Mouse (Mus musculus): ENCODE results near the gene Stambpl1. TPM values are rescaled to one million over a fixed set of nuclear protein-coding genes. Genes with fewer than 3 reads are reported as not detected.
"Not testable (repeated sequence)": the region's sequence is repeated elsewhere in the genome, so short reads cannot be mapped to it uniquely, and the experiment has no call there.

The Stambpl1 gene
- total RNA-seq, 2 experiments from 2014 or later, result 0.39 to 1.2 TPM

- no peak for DNase-seq (ENCODE audit: low spot score)
Measured at GRCm38 (mm10) chr19:34198066-34198465, 6.0 kb downstream of the Stambpl1 start.

DNA sequence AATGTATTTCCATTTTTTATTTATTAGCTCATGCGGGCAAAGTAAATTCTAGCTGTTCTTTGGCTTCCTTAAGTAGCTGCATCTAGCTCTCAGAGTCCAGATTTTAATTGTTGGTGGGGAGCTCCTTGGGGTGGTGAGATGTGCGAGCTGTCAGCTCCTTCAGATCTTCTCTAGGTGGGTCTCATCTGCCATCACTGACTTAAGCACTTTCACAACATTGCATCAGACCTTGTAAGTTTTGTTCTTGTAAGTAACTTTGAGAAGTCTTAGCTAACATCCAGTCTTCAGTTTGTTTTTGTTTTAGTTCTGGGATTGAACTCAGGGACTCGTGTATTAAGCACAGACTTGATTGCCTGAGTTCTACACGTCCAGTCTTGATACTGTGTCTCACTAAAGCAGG lies 6.9 kb downstream of the Stambpl1 start:
- no peak for DNase-seq (ENCODE audit: low spot score)

DNA sequence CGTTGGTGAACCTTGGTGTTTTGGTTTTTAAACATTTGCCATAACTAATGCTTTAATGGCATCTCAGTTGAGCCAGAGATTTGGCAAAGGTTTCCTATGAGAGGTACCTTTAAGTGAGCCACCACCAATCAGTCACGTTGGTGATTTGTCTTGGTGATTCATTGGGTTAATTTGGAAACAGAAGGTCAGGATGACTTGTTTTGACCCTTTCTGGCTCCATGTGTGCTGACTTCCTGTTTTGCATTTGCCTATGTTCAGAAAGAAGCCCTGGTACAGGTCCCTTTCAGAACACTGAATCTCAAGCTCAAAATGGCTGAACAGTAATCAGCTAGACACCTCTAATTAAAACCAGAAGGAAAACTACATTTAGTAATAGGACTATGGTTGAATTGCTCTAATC lies 7.5 kb downstream of the Stambpl1 start:
- DNase-seq (ENCODE audit: low spot score), result no peak

DNA sequence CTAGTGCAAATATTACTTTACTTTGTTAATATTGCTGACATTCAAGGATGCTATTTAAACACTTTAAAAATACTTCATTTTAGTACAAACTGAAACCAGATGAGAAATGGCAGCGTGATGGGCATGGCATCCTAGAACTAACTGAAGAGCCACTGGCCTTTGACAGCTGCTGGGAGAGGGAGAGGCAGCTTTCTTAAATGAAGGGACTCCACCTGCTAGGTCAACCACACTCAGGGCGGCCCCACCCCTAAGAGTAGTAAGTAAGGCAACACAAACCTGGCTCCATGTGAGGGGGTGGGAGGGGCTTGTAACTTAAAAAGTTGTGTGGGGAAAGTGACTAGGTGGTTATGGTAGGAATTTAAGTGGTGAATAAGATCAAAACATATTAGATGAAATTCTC lies 10.6 kb downstream of the Stambpl1 start:
- no peak for DNase-seq (ENCODE audit: low spot score)

DNA sequence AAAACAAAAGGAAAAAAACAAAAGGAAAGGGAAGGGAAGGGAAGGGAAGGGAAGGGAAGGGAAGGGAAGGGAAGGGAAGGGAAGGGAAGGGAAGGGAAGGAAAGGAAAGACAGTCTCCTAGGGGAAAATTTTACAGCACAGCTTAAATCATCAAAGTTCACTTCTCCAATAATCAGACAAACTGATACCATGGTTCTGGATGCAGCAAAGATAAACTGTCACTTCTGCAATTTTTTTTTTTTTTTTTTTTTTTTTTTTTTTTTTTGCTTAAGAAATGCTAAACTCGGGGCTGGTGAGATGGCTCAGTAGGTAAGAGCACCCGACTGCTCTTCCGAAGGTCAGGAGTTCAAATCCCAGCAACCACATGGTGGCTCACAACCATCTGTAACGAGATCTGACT lies 14.1 kb downstream of the Stambpl1 start:
- DNase-seq (ENCODE audit: low spot score), result not testable (repeated sequence)

DNA sequence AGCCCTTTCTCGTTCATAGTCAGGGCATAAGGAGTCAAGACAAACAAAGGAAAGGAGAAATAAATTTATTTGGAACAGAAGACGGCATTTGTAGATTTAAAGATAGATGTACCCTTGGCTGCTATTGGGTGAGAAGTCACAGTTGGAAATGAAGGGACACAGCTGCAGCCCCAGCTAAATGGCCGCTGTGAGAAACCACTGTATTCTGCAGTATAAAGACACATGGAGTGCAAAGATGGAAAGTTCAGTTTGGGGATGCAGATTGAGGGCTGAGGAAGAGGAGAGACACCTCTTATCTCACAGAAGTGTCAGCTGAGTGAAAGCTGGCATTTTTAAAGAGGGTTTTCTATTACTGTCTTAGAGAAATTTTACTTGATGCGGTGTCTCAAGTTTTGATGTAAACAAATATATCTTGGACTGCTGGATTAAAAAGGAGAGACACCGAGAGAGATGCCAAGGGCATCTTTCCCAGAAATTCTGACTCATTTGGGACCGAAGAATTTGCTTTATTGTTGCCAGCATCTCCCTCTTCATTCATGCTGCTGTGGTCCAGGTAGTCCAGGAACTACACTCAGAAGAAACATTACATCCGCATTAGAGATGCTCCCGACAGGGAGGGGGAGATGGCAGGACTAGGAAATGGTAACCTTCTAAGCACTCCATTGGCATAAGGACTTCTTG lies 14.9 kb downstream of the Stambpl1 start:
- DNase-seq (ENCODE audit: low spot score), result peak; percentile 35

- no peak for DNase-seq (ENCODE audit: low spot score)
Measured at GRCm38 (mm10) chr19:34209031-34209430, 17.0 kb downstream of the Stambpl1 start.

DNA sequence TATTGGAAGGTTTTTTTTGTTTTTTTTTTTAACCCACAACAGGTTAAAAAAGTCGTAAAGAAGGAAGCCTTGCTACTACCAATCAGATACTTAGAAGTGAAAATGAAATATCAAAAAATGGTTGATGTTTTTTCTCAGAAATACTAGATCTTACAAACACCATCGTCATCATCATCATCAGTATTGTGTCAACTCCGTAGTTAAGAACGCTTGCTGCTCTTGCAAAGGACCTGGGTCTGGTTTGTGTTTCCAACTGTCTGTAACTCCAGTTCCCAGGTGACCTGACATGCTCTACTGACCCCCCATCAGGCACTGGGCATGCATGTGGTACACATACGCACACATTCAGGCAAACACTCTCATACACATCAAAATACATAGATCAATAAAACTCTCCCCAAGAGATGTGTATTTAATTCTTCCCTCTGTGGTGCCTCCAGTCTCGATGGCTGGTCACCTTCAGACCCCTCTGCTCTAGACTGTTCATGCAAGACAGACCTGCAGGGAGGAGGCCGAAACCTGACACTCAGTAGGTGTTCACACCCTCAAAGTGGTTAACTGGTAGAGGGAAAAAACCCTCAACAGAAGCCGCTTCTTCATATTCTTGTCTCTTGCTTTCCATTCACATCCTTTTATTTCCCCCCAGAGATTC lies 18.0 kb downstream of the Stambpl1 start:
- no peak for DNase-seq (ENCODE audit: low spot score)

DNA sequence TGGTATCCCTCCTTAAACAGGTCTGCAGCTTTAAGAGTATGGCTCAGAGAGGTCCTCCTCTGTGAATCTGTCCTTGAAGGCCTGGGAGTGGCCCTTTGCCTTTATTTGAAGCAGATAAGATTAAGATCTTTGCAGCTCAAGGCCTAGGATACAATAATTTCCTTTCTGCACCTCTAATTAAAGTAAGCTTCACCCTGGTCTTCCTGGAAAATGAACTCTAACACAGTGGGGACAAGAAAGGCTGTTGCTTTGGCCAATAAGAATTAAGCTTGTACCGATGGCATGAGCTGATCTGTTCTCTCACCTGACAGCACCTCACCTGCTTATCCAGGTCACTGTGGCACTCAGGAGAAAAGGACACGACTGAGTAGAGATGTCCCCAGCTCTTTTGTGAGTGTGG lies 18.8 kb downstream of the Stambpl1 start:
- no peak for DNase-seq (ENCODE audit: low spot score)

DNA sequence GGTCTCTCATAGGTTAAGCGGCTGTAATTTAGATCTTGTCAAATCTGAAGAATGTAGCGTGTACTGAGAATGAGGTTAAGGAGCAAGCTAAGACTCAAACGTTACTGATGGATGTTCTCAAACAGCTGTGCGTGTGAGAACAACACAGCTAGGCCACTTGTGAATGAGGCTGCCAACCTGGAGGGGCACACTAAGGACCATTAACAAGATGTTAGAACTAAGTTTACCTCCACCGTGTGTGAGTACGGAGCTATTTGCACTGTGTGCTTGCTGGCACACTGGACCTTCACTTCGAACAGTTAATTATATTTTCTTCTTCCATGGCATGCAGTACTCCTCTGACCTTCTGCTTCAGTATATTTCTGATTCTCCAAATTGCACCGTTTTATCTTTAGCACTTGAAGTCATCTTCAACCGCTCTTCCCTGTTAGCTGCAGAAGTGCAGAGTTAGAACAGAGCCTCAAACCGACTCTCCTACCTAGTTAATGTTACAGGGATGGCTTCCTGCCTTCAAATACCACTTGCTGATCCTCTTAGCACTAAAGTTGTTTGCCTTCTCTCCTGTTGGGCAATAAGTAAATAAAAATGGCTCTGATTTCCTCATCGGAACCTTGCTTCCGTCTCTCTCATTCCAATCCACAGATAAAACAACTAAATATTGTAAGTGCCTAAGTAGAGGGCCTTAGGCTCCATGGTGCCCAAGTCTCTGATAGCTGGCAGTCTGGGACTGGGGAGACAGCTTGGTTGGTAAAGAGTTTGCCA lies 20.6 kb downstream of the Stambpl1 start:
- no peak for DNase-seq (ENCODE audit: low spot score)

- DNase-seq (ENCODE audit: low spot score), result no peak
Measured at GRCm38 (mm10) chr19:34213251-34213645, 21.2 kb downstream of the Stambpl1 start.

GRCm38 (mm10) chr19:34214136-34214535 lies 22.1 kb downstream of the Stambpl1 start:
- no peak for DNase-seq (ENCODE audit: low spot score)

DNA sequence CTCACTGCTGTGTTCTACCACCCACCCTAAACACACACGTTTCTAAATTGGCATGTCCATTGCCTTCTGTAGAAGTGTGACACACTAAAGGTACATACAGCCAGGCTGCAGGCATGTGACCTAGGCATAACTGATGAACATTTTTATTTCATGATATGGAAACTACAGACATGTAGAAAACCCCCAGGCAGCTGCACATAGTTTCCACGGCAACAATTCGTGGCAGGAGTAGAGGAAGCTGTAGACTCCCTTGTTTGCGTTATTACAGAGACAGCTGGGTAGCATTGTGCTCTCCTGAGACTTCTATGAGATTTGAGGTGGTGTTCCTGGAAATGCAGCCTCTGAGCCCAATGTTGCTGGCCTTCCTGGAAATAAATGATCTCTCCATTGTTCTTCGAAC lies 24.9 kb downstream of the Stambpl1 start:
- no peak for DNase-seq (ENCODE audit: low spot score)

DNA sequence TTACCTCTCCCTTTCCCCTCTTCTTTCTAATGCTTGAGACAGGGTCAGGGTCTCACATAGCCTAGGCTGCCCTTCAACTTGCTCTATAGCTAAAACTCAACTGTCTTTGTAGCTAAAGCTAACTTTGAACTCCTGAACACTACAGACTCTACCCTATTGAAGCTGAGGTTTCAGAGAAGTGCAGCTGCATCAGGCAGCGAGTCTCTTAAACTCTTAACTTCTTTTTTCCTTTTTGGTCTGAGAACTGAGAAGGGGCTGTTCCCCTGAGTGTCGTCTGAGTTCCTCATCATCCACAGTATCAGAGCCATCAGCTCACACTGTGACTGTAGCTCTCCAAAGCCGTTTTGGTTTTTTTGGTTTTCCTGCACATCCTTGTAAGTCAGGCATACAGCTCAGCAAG lies 25.7 kb downstream of the Stambpl1 start:
- DNase-seq (ENCODE audit: low spot score), result no peak

GRCm38 (mm10) chr19:34219260-34219968 lies 27.4 kb downstream of the Stambpl1 start:
- DNase-seq (ENCODE audit: low spot score), result no peak

DNA sequence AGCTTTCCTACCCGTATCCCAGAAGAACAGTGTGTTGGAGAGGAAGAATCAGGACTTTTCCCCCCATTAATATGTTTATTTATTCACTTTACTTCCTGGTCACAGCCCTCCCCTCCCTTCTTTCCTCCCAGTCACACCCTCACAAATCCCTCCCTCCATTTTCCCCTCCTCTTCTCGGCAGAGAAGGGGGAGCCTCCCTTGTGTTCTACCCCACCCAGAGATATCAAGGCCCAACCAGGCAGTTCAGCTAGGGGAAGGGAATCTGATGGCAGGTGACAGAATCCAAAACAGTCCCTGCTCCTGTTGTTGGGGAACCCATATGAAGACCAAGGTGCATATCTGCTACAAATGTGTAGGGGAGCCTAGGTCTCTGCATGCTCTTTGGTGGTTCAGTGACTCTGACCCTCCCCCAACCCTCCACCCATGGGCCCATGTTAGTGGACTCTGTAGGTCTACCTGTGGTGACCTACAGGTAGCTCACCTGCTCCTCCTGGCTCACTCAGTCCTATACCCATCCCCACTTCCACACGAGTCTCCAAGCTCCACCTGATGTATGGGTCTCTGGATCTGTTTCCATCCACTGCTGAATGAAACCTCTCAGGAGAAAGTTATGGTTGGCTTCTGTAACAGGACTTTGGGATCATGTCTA lies 28.8 kb downstream of the Stambpl1 start:
- DNase-seq (ENCODE audit: low spot score), result no peak

DNA sequence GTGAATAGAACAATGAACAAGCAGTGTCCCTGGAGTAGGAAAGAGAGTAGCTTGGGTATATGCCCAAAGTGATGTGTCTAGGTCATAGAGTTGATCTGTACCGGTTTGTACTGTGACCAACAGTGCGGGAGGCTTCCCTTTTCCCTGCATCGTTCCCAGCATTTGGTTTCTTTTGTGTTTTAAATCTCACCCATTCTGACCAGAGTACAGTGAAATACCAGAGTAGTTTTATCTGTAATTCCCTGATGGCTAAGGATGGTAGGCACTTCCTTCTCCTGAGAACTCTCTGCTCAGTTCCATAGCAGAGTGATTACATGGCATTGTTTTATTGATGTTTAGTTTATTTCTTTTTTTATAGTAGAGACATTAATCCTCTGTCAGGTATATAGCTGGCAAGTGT lies 30.8 kb downstream of the Stambpl1 start:
- DNase-seq (ENCODE audit: low spot score), result no peak

DNA sequence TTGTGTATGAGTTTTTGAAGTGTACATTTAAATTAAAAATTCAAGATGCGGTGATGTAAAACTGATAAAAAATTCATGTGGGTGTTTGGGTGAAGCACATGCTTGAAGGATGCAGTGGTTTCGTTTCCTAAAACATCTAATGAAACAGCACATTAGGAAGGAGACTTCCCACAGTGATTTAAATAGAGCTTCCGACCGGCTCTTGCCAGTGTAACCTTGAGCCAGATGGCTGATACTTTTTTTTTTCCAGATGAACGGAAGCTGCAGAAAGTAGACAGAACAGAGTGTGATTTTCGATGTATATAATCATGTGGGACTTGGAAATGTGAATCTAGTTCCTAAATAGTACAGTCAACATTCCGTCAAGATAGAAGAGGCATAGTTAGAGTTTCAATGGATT lies 39.6 kb downstream of the Stambpl1 start:
- no peak for DNase-seq (ENCODE audit: low spot score)

DNA sequence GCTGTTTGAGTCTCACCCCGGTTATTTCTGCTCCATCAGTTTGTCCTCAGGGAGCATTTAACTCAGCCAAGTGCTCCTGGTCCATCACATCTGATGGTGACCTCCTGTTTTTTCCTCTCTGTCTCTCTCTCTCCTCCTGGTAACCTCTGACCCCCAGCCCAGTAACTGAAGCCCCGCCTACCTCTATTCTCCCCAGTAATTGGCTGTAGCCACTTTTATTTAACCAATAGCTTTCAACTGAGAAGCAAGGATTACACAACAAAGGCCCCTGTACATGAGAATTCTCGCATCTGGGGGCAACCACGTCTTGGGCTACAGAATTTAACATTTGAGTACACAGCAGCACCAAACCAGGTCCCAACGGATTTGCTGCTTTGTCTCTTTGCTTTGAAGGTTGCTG lies 40.3 kb downstream of the Stambpl1 start:
- no peak for DNase-seq (ENCODE audit: low spot score)

GRCm38 (mm10) chr19:34233944-34234343 lies 41.9 kb downstream of the Stambpl1 start:
- peak; percentile 65 for DNase-seq (ENCODE audit: low spot score)

- DNase-seq (ENCODE audit: low spot score), result no peak
Measured at GRCm38 (mm10) chr19:34236049-34236448, 44.0 kb downstream of the Stambpl1 start.

- no peak for DNase-seq (ENCODE audit: low spot score)
Measured at GRCm38 (mm10) chr19:34237746-34238145, 45.7 kb downstream of the Stambpl1 start.
